Mouse (Mus musculus) limb, embryonic 11.5 days (tissue): ENCODE measurements at regions not wholly inside any gene's neighbourhood (a gene's known extent, or its start where the extent isn't known, plus 50 kb on each side); places are given as distances from the start of the nearest gene placed in this dataset.
A peak's percentile ranks its signal among the peaks of the same experiment; 100 is the strongest.

Source experiments
- ATAC-seq: fragments of 200-750 bp; cut with Nextera tagmentation; 2 replicates; pipeline ENCODE4 v1.8.0; 2017; ENCODE audit warnings: low read depth; ENCODE audit not compliant: insufficient number of reproducible peaks, low FRiP score, low TSS enrichment
- DNase-seq: peaks from one replicate; pipeline ENCODE4 v3.0.0-alpha.2; 2015; ENCODE audit warnings: low spot score
- H3K27ac ChIP-seq: fragments of 300-500 bp; sonication (generic); replicated peaks from 2 replicates; pipeline ENCODE4 v1.5.1; 2014; ENCODE audit warnings: low read depth, mild to moderate bottlenecking, low read length
- H3K27me3 ChIP-seq: fragments of 300-500 bp; sonication (generic); 2 replicates; pipeline ENCODE4 v1.6.1; 2014; ENCODE audit warnings: mild to moderate bottlenecking, low read length, mixed read lengths; ENCODE audit not compliant: control insufficient read depth, insufficient read depth
- H3K36me3 ChIP-seq: fragments of 300-500 bp; sonication (generic); 2 replicates; pipeline ENCODE4 v1.6.1; 2014; ENCODE audit warnings: mild to moderate bottlenecking, low read length, moderate library complexity, mixed read lengths; ENCODE audit not compliant: control insufficient read depth, insufficient read depth
- H3K4me1 ChIP-seq: fragments of 300-500 bp; sonication (generic); 2 replicates; pipeline ENCODE4 v1.6.1; 2014; ENCODE audit warnings: low read length, mixed read lengths; ENCODE audit not compliant: control insufficient read depth, insufficient read depth
- H3K4me2 ChIP-seq: fragments of 300-500 bp; sonication (generic); 2 replicates; pipeline ENCODE4 v1.6.1; 2014; ENCODE audit warnings: low read depth, mild to moderate bottlenecking, moderate library complexity; ENCODE audit not compliant: severe bottlenecking
- H3K4me3 ChIP-seq: fragments of 300-500 bp; sonication (generic); 2 replicates; pipeline ENCODE4 v1.5.1; 2014; ENCODE audit warnings: low read depth, low read length
- H3K9ac ChIP-seq: fragments of 300-500 bp; sonication (generic); 2 replicates; pipeline ENCODE4 v1.6.1; 2014; ENCODE audit warnings: mild to moderate bottlenecking, low read length
- H3K9me3 ChIP-seq: fragments of 300-500 bp; sonication (generic); 2 replicates; pipeline ENCODE4 v1.6.1; 2016; ENCODE audit warnings: low read length; ENCODE audit not compliant: control insufficient read depth
- WGBS: fragments of 180-500 bp; shearing (Covaris S2); extraction: QIAGEN DNeasy Blood & Tissue Kit; methylation state at CpG from one replicate; pipeline ENCODE4 v1.1.7; 2014; 5-methylcytosine and 5-hydroxymethylcytosine counted together

- 85% methylated on average over 6 of the region's 6 CpGs for WGBS
- no peak overlapping the region for H3K4me2 ChIP-seq
- H3K4me1 ChIP-seq: peaks cover 6% of the 10 kb centered on the region; the same call in 1 of the 2 replicates
- DNase-seq (no peak), ATAC-seq (no peak)
- no peaks in the 10 kb centered on the region for H3K36me3 ChIP-seq
- no peak overlapping the region for H3K27ac ChIP-seq
- no peak overlapping the region for H3K9ac ChIP-seq
- no peak overlapping the region for H3K4me3 ChIP-seq
- no peaks in the 10 kb centered on the region for H3K9me3 ChIP-seq
- no peaks in the 10 kb centered on the region for H3K27me3 ChIP-seq
Observed at GRCm38 (mm10) chr7:118303921-118304320, 60.5 kb upstream of the Smg1 start.

DNA sequence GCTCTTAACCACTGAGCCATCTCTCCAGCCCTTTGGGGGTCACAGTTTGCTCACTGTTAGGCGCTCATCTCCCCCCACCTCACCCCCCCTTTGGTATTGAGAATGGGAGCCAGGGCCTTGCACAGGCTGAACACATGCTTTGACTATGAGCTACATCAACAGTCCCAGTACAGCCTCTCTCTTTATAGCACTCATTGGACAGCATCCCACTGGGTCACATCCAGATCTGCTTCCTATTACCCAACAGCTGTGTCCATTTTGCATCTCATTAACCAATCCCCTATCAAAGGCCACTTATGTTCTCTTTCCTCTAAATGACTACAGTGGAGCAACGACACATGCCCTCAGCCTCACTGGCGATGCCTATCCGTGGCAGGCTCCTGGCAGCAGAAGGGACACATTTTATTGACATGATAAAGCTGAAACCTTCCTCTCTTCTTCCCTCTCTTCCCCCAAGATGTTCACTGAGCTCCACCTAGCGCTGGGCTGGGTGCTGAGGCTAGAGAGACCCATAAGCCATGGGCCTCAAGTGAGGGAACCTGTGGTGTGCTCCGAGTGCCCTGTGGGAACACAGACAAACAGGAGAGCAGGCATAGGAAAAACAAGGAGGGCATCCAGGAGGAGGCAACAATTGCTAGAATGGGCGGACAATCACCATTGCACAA lies 57.3 kb upstream of the Smg1 start:
- peaks cover 6% of the 10 kb centered on the region; the same call in 1 of the 2 replicates for H3K4me1 ChIP-seq
- H3K27me3 ChIP-seq: no peaks in the 10 kb centered on the region
- DNase-seq (peak; percentile 56), ATAC-seq (peak; percentile 28; the same call in 1 of the 2 replicates)
- no peak overlapping the region for H3K27ac ChIP-seq
- no peak overlapping the region for H3K4me3 ChIP-seq
- no peaks in the 10 kb centered on the region for H3K9me3 ChIP-seq
- no peaks in the 10 kb centered on the region for H3K36me3 ChIP-seq
- WGBS: 41% methylated on average over 7 of the region's 7 CpGs
- no peak overlapping the region for H3K9ac ChIP-seq
- no peak overlapping the region for H3K4me2 ChIP-seq

DNA sequence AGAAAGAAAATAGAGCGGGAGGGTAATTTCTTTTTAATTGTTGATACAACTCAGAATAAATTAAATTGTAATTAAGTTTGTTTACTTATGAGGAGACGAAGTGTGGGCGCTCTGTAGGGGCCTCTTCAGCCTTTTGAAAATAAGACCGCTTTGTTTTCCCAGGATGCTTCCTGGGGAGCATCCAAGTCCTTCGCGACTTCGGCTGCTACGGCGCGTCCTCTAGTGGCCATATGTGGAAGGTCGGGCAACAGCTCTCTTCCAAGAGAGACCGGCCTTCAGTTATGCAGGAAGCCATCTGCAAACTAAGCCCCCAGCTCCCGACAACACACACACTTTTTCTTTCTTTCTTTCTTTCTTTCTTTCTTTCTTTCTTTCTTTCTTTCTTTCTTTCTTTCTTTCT lies 54.1 kb upstream of the Smg1 start:
- H3K4me2 ChIP-seq: no peak overlapping the region; the same call in 1 of the 2 replicates
- peak; percentile 90 for DNase-seq
- H3K9ac ChIP-seq: no peak overlapping the region
- peaks cover 6% of the 10 kb centered on the region; the same call in 1 of the 2 replicates for H3K4me1 ChIP-seq
- peak; percentile 67; the same call in 1 of the 2 replicates for ATAC-seq
- H3K27ac ChIP-seq: no peak overlapping the region
- WGBS: 3% methylated on average over 13 of the region's 13 CpGs
- no peaks in the 10 kb centered on the region for H3K9me3 ChIP-seq
- no peaks in the 10 kb centered on the region for H3K36me3 ChIP-seq
- H3K27me3 ChIP-seq: no peaks in the 10 kb centered on the region
- no peak overlapping the region for H3K4me3 ChIP-seq

GRCm38 (mm10) chr7:118296856-118297518 lies 53.5 kb upstream of the Smg1 start:
- Histone ChIP-seq H3K4me2 (no peak overlapping the region; the same call in 1 of the 2 replicates), H3K4me3 (no peak overlapping the region), H3K36me3 (no peaks in the 10 kb centered on the region), H3K27me3 (no peaks in the 10 kb centered on the region), H3K9me3 (no peaks in the 10 kb centered on the region), H3K9ac (no peak overlapping the region; the same call in 1 of the 2 replicates), H3K27ac (no peak overlapping the region), H3K4me1 (peaks cover 6% of the 10 kb centered on the region; the same call in 1 of the 2 replicates)
- DNase-seq (no peak), ATAC-seq (no peak)
- WGBS: 74% methylated on average over 14 of the region's 14 CpGs

DNA sequence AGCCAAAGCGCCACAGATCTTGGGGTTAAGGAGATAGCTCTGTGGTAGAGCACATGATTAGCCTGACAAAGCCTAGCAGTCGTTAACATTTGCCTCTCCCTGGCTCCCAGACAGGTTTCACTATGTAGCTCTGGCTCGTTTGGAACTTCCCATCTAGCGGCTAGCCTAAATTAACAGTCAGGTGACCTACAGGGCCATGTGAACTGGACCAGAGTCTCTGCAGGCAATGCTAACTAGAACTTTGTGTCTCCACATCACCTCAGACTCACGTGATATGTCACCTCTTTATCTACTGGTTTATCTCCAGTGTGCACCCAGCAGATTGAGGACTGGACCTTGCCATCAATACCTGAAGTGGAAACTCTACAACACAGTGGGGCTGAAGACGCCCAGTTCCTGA lies 52.4 kb upstream of the Smg1 start:
- no peak overlapping the region for H3K4me3 ChIP-seq
- no peak overlapping the region for H3K27ac ChIP-seq
- 71% methylated on average over 6 of the region's 6 CpGs for WGBS
- H3K4me1 ChIP-seq: peaks cover 3% of the 10 kb centered on the region; the same call in 1 of the 2 replicates
- H3K4me2 ChIP-seq: no peak overlapping the region
- H3K9me3 ChIP-seq: no peaks in the 10 kb centered on the region
- ATAC-seq: no peak
- H3K27me3 ChIP-seq: no peaks in the 10 kb centered on the region
- no peak for DNase-seq
- H3K36me3 ChIP-seq: no peaks in the 10 kb centered on the region
- no peak overlapping the region for H3K9ac ChIP-seq

- no peaks in the 10 kb centered on the region for H3K9me3 ChIP-seq
Observed at GRCm38 (mm10) chr7:118295275-118295674, 51.8 kb upstream of the Smg1 start.

GRCm38 (mm10) chr7:118294637-118295036 lies 51.2 kb upstream of the Smg1 start:
- ATAC-seq: no peak
- no peaks in the 10 kb centered on the region for H3K27me3 ChIP-seq
- no peaks in the 10 kb centered on the region for H3K4me1 ChIP-seq
- WGBS: 93% methylated on average over 12 of the region's 12 CpGs
- H3K9ac ChIP-seq: no peak overlapping the region
- no peak overlapping the region for H3K27ac ChIP-seq
- DNase-seq: no peak
- no peak overlapping the region for H3K4me2 ChIP-seq
- no peak overlapping the region for H3K4me3 ChIP-seq
- H3K36me3 ChIP-seq: no peaks in the 10 kb centered on the region
- H3K9me3 ChIP-seq: no peaks in the 10 kb centered on the region

More at GRCm38 (mm10) chr7:118295275-118295674, 51.8 kb upstream of the Smg1 start:
- no peaks in the 10 kb centered on the region for H3K4me1 ChIP-seq
- DNase-seq (peak; percentile 39), ATAC-seq (no peak)
- 77% methylated on average over 11 of the region's 11 CpGs for WGBS
- H3K27me3 ChIP-seq: no peaks in the 10 kb centered on the region
- H3K4me3 ChIP-seq: no peak overlapping the region
- H3K4me2 ChIP-seq: no peak overlapping the region
- no peaks in the 10 kb centered on the region for H3K36me3 ChIP-seq
- H3K27ac ChIP-seq: no peak overlapping the region
- H3K9ac ChIP-seq: no peak overlapping the region
